Mouse (Mus musculus): ENCODE measurements around the gene Lgi2.

- no peak for TF ChIP-seq MAFK (IDR thresholded peaks at IDR 0.05; ENCODE audit: insufficient read depth, low read depth, low read length)
- TF ChIP-seq ZNF384 (IDR thresholded peaks at IDR 0.05; ENCODE audit: low read depth, low read length): no peak
Measured at GRCm38 (mm10) chr5:52588650-52589049, 22.4 kb upstream of the Lgi2 start.
